Mouse (Mus musculus) spleen, adult 12 weeks (tissue): ENCODE results near the gene Hoxb6.

ENCODE experiments used
- DNase-seq: peaks from one replicate; pipeline ENCODE4 v3.0.0; 2022; ENCODE audit warnings: low spot score

Hoxb6 gene

DNA sequence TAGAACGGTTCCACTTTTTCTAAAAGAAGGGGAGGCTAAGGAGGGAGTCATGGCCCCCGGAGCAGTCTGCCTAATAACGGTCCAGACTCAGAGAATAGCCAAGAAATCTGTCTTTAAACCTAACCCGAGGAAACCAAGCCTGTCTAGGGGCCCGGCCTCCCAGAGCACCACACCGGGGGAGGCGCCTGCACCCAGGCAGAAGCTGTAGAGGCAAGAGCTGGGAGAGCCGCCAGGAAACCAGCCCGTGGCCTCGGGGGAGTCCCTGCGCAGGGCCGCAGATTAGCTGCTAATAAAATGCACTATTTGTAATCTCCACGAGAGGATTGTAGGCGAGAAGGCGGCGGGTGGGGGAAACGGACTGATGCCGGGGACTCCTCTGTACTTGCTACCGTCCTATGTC, 22.4 kb upstream of the Hoxb6 start:
- no peak for DNase-seq

DNA sequence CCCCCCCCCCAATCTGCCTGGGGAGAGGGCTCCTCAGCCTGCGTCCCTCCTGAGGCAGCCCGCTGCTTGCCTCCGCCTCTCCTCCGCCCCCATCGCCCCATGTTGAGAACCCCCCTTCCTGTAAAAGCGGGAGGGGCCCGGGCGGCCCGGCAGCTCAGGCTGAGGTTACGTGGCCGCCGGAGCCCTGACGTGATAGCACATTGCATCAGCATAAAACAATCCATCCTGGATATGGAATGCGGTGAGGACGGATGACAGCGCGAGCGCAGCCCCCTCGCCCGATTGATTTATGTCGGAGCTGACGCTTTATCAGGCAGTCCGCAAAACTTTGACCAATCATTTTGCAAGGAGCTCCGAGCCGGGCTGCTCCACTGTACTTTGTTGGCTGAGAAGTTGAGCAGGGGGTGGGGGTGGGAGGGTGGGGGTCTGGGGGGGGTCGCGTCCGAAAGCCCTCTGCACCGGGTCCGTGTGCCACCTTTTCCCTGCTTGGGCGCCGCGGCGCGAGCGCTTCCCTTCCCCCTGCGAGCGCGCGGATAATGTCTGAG, 21.2 kb upstream of the Hoxb6 start, which contains the start of gene Hoxb9:
Hoxb9 (plus strand) TSS at position 462 of the 545 bp plus-strand sequence.
- no peak for DNase-seq

DNA sequence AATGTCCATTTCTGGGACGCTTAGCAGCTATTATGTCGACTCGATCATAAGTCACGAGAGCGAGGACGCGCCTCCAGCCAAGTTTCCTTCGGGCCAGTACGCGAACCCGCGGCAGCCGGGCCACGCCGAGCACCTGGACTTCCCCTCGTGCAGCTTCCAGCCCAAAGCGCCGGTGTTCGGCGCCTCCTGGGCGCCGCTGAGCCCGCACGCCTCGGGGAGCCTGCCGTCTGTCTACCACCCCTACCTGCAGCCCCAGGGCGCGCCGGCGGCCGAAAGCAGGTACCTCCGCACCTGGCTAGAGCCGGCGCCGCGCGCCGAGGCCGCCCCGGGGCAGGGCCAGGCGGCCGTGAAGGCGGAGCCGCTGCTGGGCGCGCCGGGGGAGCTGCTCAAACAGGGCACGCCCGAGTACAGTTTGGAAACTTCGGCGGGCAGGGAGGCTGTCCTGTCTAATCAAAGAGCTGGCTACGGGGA, 20.7 kb upstream of the Hoxb6 start:
- no peak for DNase-seq

DNA sequence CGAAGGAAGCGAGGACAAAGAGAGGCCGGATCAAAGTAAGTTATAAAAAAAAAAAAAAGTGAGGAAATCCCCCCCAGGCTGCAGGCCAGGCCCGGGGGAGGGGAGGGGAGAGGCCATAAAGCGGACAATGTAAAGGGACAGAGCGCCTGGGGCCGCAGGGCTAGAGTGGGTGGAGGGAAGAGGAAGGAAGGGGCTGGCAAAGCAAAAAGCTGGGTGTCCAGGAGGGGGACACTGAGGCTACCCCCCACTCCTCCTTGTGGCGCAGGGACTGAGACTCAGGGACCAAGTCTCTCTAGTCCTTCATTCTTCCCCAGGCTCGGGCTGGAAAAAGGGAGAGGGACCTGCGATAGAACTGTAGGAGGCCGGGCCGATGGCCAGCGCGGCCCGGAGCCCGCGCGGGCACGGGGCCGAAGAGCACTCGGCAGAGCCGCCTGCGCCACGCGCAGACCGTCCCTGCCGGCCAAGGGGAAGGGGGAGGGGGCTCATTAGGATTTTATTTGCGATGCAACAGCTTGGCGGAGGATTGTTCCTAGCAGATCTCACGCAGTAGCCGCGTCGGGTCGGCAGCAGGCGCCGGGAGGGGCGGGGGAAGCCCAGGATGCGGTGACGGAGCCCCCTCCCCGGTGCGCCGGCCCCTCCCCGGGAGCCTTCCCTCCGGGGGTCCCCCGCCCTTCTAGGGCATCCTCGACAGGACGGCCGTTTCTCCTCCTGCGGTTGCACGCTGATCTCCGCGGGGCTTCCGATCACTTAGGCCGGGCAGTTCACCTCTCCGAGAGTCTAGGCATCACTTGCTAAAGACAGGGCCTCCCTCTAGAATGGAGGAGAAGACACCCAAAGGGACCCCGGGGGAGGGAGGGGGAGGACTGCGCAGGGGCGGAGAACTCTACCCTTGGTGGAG, 20.0 kb upstream of the Hoxb6 start:
- DNase-seq, result no peak

DNA sequence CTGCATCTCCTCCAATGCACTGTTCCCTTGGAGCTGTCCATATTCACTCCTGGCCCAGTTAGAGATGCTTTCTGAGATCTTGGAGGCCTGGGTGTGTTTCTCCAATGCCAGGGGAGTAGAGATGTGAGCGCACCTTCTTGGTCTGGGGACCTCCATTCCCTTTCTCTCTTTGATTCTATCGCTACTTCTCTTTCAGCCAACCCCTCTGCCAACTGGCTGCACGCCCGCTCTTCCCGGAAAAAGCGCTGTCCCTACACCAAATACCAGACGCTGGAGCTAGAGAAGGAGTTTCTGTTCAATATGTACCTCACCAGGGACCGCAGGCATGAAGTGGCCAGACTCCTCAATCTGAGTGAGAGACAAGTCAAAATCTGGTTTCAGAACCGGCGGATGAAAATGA, 17.8 kb upstream of the Hoxb6 start:
- no peak for DNase-seq

DNA sequence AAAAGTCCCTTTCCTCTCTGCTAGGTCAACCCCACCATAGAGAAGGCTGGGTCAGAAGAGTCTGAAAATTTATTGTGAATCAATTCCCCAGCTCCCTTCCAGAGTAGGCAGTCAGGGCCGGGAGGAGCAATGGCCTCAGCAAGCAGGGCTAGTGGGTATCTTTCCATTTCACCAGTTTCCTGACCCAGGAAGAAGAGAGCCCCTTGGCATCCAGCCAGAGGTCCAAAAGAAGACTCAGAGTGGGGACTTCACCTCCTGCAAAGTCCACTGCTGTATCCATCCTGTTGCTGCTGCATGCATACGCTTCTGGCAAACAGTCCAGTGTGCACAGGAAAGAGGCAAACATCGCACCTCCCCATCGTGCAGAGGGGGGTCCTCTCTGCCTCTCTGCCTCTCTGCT, 16.4 kb upstream of the Hoxb6 start:
- DNase-seq, result no peak

DNA sequence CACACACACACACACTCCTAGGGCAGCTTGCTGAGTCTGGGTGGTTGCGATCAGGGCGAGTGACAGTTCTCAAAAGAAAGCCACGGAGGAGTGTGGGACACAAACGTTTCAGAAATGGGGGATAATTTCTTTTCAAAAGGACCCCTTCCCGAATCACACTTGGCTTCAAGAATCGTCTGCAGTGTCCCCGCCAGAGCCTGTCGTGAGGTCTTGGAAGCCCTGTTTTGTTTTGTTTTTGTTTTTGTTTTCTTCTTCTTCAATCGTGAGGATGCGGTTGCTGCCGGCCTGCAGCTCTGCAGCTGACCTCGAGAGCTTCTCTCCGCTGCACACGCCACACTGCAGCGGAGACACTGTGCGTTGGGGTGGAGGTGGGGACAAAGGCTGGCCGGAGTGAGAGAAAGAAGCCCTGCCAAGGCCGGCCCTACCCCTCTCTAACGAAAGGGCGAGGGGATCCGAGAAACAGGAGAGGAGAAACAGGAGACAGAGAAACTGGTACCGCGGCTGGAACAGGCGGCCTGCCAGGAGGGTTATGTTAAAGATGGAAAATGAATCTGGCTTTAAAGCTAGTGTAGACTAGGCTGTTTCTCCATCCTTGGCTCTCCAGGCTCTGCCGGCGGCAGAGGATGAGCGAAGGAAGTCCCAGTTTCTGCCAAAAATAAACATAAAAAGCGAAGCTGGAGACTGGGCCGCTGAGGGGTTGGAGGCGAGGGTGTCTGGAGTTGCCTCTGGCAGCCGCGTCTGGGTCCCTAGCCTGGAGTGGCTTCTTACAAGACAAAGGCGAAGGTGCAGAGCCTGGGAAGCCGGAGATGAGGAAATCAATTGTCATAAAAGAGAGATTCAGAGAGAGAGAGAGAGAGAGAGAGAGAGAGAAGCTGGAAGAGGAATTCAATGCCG, 14.9 kb upstream of the Hoxb6 start:
- DNase-seq, result no peak

DNA sequence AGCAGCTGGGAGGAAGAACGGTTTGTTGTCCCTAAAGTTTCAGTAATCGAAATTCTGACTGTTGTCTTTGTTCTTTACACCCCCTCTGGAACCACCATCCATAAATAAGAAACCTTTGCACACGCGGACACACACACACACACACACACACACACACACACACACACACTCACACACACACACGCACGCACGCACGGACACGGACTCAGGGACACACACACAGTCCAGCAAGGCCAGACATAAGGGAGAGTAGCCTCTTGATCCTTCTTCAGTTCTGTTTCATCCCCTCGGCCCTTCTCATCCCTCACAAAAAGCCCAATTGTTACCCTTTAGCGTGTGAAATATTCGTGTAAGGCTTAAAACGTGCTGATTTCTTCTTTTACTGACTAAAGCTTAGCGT, 14.0 kb upstream of the Hoxb6 start:
- no peak for DNase-seq

DNA sequence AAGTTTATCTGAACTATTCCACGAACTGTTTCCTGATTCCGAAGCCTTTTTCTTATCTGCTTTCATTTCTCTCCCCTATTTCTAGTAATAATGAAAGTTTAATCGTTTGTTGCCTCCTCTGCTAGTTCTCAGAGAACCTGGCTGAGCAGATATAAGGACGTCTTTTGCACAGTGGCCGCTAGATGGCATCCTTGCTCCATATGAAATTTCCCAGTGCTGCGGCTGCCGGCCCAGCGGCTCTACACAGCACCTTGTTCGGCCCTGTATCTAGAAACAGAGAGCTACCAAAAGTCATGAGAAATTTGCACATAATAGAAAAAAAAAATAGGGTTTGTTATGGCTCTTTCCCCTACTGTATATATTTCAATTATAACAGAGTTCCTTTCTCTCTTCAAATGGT, 13.5 kb upstream of the Hoxb6 start:
- peak; percentile 45 for DNase-seq

DNA sequence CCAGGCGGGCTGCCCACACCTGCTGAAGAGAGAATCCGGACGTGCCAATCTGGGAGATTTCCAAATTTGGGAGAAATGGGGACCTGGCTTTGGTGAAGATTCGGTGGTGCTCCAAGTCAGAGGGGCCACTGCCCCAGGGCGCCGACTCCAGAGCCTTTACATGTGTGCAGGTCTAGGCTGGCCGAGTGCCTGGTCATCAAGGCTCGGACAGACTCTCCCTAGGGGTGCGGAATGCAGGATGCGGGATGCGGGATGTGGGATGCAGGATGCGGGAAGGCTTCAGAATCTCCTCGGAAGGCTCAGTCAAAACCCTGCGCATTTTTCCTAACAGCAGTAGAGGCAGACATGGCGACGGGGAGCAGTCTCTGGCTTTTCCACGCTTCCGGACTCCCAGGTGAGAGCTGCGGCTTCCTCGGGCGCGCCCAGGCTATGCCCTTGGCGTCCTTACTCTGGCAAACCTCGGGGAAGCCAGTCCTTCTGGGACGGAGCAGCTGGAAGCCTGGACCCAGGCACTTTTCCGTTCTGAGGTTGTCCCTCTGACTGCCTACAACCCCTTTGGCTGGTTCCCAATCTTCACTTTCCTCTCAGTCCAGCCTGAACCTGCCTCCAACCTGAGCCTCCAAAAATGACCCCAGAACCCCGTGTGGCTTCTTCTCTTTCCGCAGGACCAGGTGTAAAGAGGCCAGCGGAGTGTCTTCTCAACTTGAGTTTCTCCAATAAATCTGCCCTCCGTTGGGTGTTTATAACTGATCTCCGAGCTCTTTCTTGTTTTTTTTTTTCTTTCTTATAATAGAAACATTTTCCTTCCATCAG, 12.6 kb upstream of the Hoxb6 start:
- no peak for DNase-seq

DNA sequence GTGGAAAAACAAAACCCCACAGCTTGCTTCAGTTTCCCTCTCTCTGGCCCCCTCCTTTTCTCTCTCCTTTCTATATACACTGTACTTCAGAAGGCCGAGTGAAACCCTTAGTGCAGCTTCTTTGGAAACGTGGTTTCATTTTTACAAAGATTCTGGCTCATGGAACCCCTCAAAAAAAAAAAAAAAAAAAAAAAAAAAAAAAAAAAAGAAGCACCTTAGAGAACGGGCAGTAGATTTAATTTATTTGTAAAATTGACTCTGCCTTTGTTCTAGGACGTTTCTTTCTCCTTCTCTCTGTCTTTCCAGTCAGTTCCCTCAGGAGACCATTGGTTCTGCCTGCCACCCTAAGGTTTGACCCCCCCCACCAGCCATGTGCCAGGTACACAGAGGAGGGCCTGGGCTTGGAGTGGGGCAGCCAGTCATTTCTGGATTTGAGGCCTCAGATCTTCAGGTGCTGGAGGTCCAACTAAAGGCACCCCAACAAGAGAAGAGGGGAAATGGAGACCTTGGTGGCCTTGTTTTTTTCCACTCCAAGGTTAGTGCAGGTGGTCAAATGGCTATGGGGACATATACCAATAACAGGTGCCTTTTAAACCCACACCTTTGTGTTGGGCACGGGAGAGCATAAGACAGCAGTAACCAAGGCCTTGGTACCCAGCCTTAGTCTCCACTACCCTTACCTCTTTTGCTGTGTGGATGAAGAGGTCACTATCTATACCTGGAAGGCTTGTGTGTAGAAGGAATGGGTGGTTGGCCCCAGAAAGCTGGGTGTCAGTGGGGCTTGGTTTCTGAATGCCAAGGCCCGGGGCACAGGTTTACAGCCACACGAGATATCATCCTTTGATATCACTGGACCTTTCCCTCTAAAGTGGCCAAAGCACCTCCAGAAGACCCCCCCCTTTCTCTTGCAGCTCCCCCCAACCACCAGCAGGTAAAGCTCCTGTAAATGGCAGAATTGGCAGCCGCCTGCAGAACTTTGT, 11.6 kb upstream of the Hoxb6 start:
- DNase-seq, result no peak

DNA sequence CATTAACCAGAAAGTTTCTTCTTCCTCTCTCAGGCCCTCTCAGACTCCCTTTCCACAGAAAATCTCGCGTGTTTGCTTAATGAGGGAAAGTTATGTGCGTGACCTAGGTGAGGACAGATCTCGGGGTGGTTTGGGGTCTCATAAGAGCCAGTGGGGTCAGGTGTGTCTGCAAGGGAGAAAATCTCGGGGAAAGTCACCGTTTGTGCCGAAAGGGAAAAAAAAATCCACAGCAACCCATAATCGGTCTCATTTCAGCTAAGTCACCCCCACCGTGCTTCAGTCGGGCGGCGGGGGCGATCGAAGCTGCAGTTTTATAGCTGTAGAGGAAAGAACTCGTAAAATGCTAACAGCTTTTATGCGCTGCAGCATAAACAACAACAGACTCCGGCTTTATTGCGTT, 10.9 kb upstream of the Hoxb6 start:
- DNase-seq, result no peak

DNA sequence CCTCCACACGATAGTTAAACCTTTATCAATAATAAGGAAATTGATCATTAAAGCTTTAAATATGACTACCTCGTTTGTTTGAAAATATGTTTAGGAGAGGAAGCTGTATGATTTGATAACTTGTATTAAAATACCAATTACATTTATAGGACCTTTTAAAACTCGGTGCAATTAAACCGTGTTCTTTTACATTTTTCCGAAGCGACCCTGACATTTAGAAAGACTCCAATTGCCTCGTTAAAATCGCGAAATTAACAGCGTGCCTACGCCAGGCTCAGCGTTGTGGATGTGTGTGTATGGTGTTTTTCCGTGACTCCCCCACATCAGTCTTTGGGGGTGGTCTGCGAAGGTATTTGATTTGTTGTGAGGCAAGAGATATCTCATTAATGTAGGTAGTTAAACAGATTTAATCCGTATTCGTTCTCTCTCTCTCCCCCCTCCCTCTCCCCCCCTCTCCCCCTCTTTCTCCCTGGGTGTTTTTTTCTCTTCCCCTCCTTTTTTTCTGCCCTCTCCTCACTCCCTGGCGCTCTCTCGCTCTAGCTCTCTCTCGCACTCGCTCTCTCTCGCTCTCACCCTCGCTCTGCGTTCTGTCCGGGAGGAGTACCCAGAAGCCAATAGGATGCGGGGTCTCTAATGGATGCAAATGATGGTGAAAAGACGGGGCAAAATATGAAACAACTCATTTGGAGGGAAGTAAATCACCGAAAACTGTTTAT, 10.3 kb upstream of the Hoxb6 start, which contains the start of gene Hoxb8:
Hoxb8 (plus strand) TSS at position 51 of the 716 bp plus-strand sequence.
- no peak for DNase-seq

DNA sequence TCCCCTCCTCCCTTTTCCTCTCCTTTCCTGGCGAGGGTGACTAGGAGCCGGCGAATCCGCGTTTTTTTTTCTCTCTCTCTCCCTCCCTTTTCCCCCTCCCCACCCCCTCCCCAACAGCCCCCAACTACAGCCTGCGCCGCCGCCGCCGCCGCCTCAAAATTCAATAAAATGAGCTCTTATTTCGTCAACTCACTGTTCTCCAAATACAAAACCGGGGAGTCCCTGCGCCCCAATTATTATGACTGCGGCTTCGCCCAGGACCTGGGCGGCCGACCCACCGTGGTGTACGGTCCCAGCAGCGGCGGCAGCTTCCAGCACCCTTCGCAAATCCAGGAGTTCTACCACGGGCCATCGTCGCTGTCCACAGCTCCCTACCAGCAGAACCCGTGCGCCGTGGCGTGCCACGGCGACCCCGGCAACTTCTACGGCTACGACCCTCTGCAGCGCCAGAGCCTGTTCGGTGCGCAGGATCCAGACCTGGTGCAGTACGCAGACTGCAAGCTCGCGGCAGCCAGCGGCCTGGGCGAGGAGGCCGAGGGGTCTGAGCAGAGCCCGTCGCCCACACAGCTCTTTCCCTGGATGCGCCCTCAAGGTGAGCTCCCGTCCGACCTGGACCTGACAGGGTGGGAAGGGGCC, 9.4 kb upstream of the Hoxb6 start:
- DNase-seq, result no peak

DNA sequence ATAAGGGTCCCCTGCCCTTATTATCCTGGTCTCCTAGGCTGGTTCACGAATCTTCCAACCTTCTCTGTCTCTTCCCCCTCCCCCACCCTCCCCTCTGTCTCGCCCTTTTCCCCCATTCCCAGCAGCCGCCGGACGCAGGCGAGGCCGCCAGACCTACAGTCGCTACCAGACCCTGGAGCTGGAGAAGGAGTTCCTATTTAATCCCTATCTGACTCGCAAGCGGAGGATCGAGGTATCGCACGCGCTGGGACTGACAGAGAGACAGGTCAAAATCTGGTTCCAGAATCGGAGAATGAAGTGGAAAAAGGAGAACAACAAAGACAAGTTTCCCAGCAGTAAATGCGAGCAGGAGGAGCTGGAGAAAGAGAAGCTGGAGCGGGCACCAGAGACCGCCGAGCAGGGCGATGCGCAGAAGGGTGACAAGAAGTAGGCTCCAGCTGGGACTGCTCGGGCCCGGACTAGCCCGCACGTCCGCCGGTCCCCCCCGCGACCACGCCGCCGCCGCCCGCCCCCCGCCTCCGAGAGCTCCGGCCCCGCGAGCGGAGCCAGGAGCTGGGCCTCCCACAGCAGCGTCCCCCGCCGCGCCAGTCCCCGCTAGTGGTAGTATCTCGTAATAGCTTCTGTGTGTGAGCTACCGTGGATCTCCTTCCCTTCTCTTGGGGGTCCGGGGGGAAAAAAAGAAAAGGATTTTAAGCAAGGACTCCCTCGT, 8.1 kb upstream of the Hoxb6 start:
- DNase-seq, result no peak

DNA sequence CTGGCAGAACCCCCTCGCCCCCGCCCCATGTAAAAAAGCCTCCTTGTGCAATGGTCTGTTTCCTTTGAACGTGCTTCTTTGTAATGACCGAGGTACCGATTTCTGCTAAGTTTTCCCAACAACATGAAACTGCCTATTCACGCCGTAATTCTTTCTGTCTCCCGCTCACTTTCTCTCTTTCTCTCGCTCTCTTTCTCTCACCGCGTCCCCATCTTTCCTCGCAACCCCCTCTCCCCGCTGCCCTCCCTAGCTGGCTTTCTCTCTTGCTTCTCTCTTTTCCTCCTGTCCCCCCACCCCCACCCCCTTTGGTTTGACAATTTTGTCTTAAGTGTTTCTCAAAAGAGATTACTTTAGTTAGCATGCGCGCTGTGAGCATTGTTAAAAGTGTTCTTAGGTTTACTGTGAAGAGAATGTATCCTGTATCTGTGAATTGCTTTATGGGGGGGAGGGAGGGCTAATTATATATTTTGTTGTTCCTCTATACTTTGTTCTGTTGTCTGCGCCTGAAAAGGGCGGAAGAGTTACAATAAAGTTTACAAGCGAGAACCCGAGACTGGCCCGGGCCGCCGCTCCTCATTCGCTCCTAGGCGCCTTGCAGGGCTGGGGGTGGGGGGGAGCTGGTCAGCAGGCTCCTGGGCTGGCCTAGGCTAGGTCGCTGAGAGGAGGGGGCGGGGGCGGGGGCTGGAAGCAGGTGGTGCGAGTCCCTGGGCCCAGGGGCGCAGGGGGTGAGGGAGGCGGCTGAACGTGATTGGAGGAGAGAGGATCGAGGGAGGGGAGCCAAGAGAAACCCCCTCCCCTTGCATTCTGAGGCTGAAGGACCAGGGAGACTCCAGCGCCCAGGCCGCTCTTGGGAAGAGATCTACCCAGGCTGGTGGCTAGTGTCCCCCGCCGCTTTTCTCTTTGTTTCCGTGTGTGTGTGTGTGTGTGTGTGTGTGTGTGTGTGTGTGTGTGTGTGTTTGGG, 7.2 kb upstream of the Hoxb6 start:
- no peak for DNase-seq
